Mouse (Mus musculus): Measurements from ENCODE around the gene Fam107b. TPM values are rescaled to one million over a fixed set of nuclear protein-coding genes. Genes with fewer than 3 reads are reported as not detected.

Gene Fam107b
- polyA plus RNA-seq, 1 experiment from 2014 or later, result 31.8 TPM

DNA sequence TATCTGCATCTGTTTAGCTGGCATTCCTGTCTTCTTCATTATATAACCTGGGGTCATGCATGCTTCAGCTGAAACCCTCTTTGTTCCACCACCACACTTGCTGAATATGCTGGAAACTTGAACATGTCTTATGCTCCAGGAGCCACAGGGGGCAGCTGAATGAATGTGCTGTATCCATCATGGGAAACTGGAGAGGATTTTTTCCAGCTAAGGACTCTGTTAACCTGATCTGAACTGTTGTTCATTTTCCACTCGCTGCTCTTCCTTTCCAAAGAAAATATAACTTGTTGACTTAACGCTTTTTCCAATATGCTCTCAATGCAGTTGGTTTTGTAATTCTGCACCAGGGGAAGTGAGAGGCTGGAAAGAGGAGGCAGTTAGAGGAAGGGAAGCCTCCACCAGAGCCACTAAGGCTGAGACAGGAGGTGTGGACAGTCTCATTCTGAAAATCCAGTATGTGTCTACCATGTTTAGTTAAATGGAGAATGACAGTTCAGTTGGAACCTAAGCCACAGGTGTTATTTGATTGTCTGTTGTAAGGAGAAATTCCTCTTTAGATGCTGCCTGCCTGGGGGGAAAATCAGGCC, 9.1 kb downstream of the Fam107b start:
- Histone ChIP-seq H3K9ac (no peak overlapping the region), H3K9me3 (no peaks in the 10 kb centered on the region), H3K4me1 (no peaks in the 10 kb centered on the region), H3K4me3 (no peak overlapping the region), H3K4me2 (no peak overlapping the region), H3K36me3 (no peaks in the 10 kb centered on the region), H3K27ac (no peak overlapping the region), H3K27me3 (no peaks in the 10 kb centered on the region)
- no peak for ATAC-seq (ENCODE audit: borderline replicate concordance, extremely low read depth, low FRiP score, low TSS enrichment)
- 68% methylated on average over 2 of the region's 2 CpGs for WGBS

DNA sequence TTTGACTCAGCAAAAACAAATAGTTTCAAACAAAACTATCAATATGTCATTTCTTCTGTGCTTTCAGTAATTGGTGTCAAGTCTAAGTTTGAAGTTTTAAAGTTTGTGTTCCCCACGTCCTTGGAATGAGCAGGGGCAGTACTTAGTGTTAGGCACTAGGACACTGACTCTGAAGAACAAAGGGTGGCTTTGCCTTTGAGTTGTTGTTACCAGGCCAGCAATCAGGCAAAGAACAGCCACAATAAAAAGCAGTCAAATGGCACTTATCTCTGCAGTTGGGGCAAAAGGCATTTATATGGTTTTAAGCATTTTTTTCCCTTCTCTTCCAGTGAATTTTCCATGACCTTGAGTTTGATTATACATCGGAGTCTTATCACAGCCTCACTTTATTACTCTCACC, 12.5 kb downstream of the Fam107b start:
- Histone ChIP-seq H3K4me1 (no peaks in the 10 kb centered on the region), H3K27me3 (no peaks in the 10 kb centered on the region), H3K4me3 (no peak overlapping the region), H3K27ac (no peak overlapping the region), H3K9ac (no peak overlapping the region), H3K4me2 (no peak overlapping the region), H3K9me3 (no peaks in the 10 kb centered on the region), H3K36me3 (no peaks in the 10 kb centered on the region)
- 44% methylated on average over 2 of the region's 2 CpGs for WGBS
- ATAC-seq (ENCODE audit: borderline replicate concordance, extremely low read depth, low FRiP score, low TSS enrichment), result no peak

DNA sequence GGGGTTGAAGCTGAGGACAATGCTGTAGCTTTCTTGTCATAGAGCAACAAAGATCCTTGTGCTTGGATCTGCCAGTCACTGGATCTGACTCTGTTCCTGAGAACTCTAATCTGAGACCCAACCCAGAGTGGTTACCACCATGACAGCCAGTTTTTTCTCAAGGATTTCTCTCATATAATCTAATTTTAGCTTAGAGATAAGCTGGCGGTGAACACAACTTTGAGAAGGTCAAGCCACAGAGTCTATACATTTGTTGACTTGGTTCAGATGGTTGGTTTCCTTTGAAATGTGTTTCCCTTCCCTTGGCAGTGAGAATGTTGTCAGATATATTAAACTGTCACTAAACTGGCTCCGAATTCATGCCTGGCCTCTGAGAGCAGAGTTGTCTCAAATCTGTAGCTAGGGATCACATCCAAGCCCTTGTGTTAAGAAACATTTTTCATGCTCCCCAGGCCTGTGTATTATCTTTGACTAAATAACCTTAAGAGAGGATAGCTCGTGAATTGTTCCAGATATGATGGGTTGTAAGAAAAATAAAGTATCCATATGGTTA, 15.0 kb downstream of the Fam107b start:
- Histone ChIP-seq H3K36me3 (no peaks in the 10 kb centered on the region), H3K4me2 (no peak overlapping the region), H3K27me3 (no peaks in the 10 kb centered on the region), H3K9me3 (no peaks in the 10 kb centered on the region), H3K9ac (no peak overlapping the region), H3K27ac (no peak overlapping the region), H3K4me3 (no peak overlapping the region), H3K4me1 (no peaks in the 10 kb centered on the region)
- no peak for ATAC-seq (ENCODE audit: borderline replicate concordance, extremely low read depth, low FRiP score, low TSS enrichment)
- WGBS, result 33% methylated on average over 3 of the region's 3 CpGs

DNA sequence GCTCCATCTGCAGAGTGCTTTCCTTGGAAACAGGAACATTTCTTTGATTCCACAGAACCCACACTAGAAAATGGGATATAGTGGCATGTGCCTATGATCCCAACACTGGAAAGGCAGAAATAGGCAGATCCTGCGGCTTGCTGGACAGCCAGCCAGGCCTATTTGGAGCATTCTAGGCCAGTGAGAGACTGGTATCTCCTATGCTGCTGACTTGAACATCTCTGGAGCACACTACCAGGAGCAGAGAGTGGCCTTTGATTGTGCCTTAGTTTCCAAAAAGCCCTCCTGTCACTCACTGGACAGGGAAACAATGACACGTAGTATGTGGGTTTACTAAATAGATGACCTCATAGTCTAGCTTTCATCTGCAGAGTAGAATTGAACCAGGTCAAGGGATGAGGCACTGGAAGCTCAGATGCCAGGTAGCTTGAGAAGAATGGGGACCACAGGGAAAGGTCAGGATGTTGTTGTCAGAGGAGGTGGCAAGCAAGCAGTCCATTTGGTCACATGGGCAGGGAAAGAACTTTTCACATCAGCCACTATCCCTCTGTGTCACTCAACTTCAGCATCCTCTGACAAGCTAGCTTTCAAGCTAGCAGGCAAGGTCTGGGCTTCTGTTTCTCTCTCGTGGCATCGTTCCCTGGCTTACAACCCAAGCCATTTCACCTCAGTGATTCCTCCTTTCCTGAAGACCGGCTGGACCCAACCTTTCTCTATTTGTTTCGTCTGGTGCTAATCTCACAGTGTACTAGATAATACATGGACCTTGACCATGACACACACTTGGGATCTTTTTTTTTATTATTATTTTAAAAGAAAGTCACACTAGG, 20.0 kb downstream of the Fam107b start:
- no peak overlapping the region for H3K27ac ChIP-seq

DNA sequence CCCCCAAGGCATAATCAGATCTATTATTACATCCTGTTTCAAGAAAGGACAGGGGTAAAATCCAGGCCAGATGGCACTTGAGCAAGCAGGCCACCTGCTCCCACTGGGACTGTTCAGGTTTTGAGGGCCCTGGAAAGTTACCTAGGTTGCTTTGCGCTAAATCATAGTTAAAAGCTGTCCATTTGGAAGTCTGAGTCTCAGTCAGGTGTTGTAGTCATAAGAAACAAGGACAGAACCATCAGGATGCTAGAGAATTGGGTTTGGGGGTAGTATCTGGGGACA, 20.6 kb downstream of the Fam107b start:
- Histone ChIP-seq H3K9ac (no peak overlapping the region), H3K4me3 (no peak overlapping the region), H3K4me2 (no peak overlapping the region), H3K4me1 (no peaks in the 10 kb centered on the region), H3K9me3 (no peaks in the 10 kb centered on the region), H3K27ac (no peak overlapping the region), H3K27me3 (no peaks in the 10 kb centered on the region), H3K36me3 (no peaks in the 10 kb centered on the region)
- 92% methylated on average over 1 of the region's 1 CpGs for WGBS
- no peak for ATAC-seq (ENCODE audit: borderline replicate concordance, extremely low read depth, low FRiP score, low TSS enrichment)

More for the DNA sequence above, 20.0 kb downstream of the Fam107b start:
- Histone ChIP-seq H3K4me1 (no peaks in the 10 kb centered on the region), H3K36me3 (no peaks in the 10 kb centered on the region), H3K9me3 (no peaks in the 10 kb centered on the region), H3K9ac (no peak overlapping the region), H3K4me2 (no peak overlapping the region), H3K27me3 (no peaks in the 10 kb centered on the region), H3K4me3 (no peak overlapping the region)
- ATAC-seq (ENCODE audit: borderline replicate concordance, extremely low read depth, low FRiP score, low TSS enrichment), result no peak
- WGBS, result 78% methylated on average over 6 of the region's 6 CpGs

DNA sequence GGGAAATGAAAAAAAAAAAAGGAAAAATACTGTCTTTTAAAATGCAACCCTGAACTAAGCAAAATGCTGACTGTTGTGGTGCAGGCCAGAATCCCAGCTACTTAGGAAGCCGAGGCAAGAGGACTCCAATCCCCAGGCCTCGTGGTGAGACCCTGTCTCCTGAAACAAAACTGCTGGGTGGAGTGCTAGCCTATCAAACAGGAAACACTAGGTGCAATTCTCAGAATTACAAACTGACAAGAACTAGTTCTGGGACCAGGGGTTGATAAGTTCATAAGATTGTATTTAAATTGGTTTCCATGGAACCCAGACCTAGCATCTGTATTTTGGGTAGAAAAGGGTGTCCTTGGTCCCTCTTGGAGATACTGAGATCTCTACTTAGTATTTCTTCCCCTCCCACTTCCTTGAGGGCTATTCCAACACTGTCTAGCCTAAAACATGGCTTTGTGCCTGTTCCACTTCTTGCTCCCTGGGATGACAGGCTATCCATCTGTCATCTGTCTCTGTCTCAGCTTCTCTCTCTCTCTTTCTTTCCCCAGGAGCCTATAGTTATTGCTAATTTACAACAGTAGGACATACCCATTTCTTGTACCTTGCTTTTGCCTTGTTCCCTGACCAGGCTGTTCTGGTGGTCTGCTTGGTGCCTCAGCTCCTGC, 24.5 kb downstream of the Fam107b start:
- no peak for ATAC-seq (ENCODE audit: borderline replicate concordance, extremely low read depth, low FRiP score, low TSS enrichment)
- Histone ChIP-seq H3K4me2 (no peak overlapping the region), H3K9ac (no peak overlapping the region), H3K4me1 (no peaks in the 10 kb centered on the region), H3K36me3 (no peaks in the 10 kb centered on the region), H3K27me3 (no peaks in the 10 kb centered on the region), H3K9me3 (no peaks in the 10 kb centered on the region), H3K27ac (no peak overlapping the region), H3K4me3 (no peak overlapping the region)
- WGBS, result 59% methylated on average over 2 of the region's 2 CpGs

DNA sequence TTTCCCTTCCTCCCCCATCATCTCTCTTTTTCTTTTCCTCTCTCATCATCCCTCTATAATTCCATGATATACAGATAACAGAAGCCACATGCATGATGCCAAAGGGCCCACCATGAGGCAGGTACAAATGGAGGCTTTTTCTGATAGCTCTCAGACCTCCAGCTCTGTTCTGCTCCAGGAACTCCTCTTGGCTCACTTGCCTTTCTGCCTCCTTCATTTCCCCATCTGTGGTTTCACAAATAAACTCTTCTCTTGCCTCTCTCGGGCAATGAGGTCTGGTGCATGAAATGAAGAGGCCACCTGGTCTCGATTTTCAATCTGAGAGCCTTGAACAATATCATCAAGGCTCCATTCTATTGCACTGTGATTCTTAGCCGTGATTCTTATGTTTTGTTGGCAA, 30.1 kb downstream of the Fam107b start:
- no peaks in the 10 kb centered on the region for H3K4me1 ChIP-seq
- H3K27me3 ChIP-seq, result no peaks in the 10 kb centered on the region
- no peak for ATAC-seq (ENCODE audit: borderline replicate concordance, extremely low read depth, low FRiP score, low TSS enrichment)
- no peak overlapping the region for H3K9ac ChIP-seq
- no peak overlapping the region for H3K4me3 ChIP-seq
- no peak overlapping the region for H3K4me2 ChIP-seq
- H3K36me3 ChIP-seq, result no peaks in the 10 kb centered on the region
- WGBS, result 57% methylated on average over 3 of the region's 3 CpGs
- H3K9me3 ChIP-seq, result no peaks in the 10 kb centered on the region
- no peak overlapping the region for H3K27ac ChIP-seq

DNA sequence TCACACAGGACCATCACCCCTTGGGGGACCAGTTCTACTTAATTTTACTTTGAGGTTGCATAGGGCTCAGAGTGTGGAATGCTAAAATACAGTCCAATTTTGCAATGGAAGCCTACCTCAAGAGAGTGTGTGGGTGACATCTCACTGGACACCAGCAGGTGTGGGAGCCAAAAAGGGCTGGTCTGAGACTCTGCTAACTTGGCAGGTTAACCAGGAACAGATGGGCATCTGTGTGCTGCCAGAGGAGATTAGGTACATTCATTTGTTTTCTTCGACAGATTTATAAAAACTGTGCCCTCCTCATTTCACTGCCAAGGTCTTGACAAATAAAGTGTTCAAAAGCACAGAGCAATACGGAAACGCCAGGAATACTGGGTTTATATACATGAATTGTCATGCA, 32.3 kb downstream of the Fam107b start:
- no peaks in the 10 kb centered on the region for H3K4me1 ChIP-seq
- ATAC-seq (ENCODE audit: borderline replicate concordance, extremely low read depth, low FRiP score, low TSS enrichment), result no peak
- H3K9me3 ChIP-seq, result no peaks in the 10 kb centered on the region
- no peak overlapping the region for H3K9ac ChIP-seq
- H3K4me2 ChIP-seq, result no peak overlapping the region
- WGBS, result 79% methylated on average over 3 of the region's 3 CpGs
- H3K36me3 ChIP-seq, result no peaks in the 10 kb centered on the region
- no peak overlapping the region for H3K4me3 ChIP-seq
- no peak overlapping the region for H3K27ac ChIP-seq
- no peaks in the 10 kb centered on the region for H3K27me3 ChIP-seq

DNA sequence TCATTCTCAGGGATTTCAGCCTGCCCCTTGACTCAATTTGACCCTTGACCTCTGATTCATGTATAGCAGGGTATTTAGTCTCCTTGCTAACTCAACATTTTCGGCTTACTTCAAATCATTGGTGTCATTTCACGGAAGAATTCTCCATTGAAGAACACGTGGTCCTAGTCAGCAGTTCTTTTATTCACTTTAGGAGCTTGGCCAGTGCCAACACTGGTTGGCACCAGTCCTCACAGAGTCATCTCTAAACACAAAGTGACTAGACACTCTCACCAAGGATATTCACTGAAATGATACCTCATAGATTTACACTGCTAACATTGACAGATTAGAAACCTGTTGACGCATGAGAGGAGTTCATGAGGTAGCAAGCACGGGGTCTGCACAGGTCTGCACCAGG, 32.9 kb downstream of the Fam107b start:
- H3K27me3 ChIP-seq, result no peaks in the 10 kb centered on the region
- H3K27ac ChIP-seq, result no peak overlapping the region
- ATAC-seq (ENCODE audit: borderline replicate concordance, extremely low read depth, low FRiP score, low TSS enrichment), result no peak
- no peaks in the 10 kb centered on the region for H3K36me3 ChIP-seq
- H3K9ac ChIP-seq, result no peak overlapping the region
- H3K4me2 ChIP-seq, result no peak overlapping the region
- no peaks in the 10 kb centered on the region for H3K9me3 ChIP-seq
- H3K4me1 ChIP-seq, result no peaks in the 10 kb centered on the region
- no peak overlapping the region for H3K4me3 ChIP-seq
- 83% methylated on average over 5 of the region's 5 CpGs for WGBS

DNA sequence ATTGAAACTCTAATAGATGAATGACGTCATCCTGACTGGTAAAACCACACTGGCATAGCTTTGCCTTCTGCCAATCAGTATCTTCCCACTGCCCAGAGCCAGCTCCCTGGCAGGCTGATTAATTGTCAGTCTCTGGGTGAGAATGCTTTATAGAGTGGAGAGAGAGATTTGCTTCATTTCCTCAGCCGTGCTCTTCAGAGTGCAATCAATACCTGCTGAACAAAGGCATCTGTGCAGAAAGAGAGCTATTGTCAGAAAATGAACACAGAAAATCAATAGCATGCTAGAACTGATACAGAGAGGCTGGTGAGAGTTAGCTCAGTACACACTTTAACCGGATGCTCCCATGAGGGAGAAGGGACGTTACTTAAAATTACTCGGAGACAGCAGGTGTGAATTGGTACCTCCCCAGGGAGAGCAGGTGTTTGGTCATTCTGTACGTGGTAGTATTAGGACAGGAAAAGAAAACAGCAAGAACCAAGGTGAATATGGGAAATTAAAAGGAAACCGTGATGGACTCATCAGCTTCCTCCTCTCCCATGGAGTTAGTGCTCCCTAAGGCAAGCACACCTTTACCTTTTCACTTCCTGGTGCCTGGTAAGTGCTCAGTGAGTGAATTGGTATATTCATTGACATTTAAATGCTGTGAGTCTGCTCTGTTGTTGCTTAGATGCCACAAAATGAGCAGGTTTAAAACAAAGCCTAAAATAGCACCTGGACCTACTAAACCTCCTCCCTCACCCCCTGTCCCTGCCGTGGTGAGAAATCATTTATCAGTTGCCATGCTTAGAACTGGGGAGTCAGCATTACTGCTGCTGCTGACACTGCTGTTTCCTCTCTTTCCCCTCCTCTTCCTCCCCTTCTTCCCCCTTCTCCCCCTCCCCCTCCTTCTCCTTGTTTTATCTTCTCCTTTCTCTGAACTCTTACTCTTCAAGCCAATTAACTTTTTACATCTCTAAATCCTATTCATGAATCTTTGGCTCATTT, 38.9 kb downstream of the Fam107b start:
- no peak overlapping the region for H3K4me3 ChIP-seq
- 50% methylated on average over 8 of the region's 8 CpGs for WGBS
- no peak overlapping the region for H3K9ac ChIP-seq
- no peaks in the 10 kb centered on the region for H3K27me3 ChIP-seq
- H3K4me1 ChIP-seq, result no peaks in the 10 kb centered on the region
- no peak overlapping the region for H3K27ac ChIP-seq
- no peaks in the 10 kb centered on the region for H3K9me3 ChIP-seq
- H3K36me3 ChIP-seq, result no peaks in the 10 kb centered on the region
- no peak overlapping the region for H3K4me2 ChIP-seq
- ATAC-seq (ENCODE audit: borderline replicate concordance, extremely low read depth, low FRiP score, low TSS enrichment), result no peak

DNA sequence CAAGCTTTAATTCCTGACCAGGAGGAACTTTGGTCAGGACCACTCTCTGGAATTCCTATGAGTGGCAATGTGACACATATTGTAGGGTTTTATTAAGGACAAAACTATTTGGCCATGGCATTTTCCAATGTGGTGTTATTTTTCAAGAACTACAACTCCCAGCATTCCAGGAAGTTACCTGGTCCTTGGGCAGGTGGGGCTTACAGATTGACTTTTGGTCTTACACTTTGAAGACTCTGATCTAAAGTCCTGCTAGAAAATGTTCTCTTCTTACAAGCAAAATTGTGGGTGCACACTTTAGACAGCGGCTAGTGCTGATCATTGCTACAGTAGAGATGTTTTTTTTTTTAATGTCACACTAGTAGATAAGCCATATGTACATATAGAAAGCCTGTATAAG, 48.2 kb downstream of the Fam107b start:
- Histone ChIP-seq H3K27ac (no peak overlapping the region), H3K9ac (no peak overlapping the region), H3K36me3 (no peaks in the 10 kb centered on the region), H3K4me2 (no peak overlapping the region), H3K9me3 (no peaks in the 10 kb centered on the region), H3K4me1 (no peaks in the 10 kb centered on the region), H3K27me3 (no peaks in the 10 kb centered on the region), H3K4me3 (no peak overlapping the region)
- 82% methylated on average over 1 of the region's 1 CpGs for WGBS
- no peak for ATAC-seq (ENCODE audit: borderline replicate concordance, extremely low read depth, low FRiP score, low TSS enrichment)

All from lung, embryonic 15.5 days (tissue).